Mouse (Mus musculus): ENCODE results near the gene Aim2. TPM values are rescaled to one million over a fixed set of nuclear protein-coding genes. Genes with fewer than 3 reads are reported as not detected.

The Aim2 gene
- polyA plus RNA-seq, 1 experiment from 2014 or later = 4.0 TPM

Other genes starting within 250 kb of the Aim2 start
- gene Olfr1408, start 213.5 kb upstream of the Aim2 start, polyA plus RNA-seq (2016; fragmentation: Nextera tagmentation; extraction: Ambion mirVana) = not detected in 2 replicates
- gene Olfr1406, start 160.2 kb upstream of the Aim2 start, polyA plus RNA-seq (2016; fragmentation: Nextera tagmentation; extraction: Ambion mirVana) = 0.05 TPM in 1 of 2 replicates, not detected in the other
- gene Olfr218, start 153.1 kb upstream of the Aim2 start, polyA plus RNA-seq (2016; fragmentation: Nextera tagmentation; extraction: Ambion mirVana) = not detected in 2 replicates
- not detected in 2 replicates for gene Olfr1404, start 138.5 kb upstream of the Aim2 start, polyA plus RNA-seq (2016; fragmentation: Nextera tagmentation; extraction: Ambion mirVana)
- not detected in 2 replicates for gene Fcer1a, start 123.7 kb upstream of the Aim2 start, polyA plus RNA-seq (2016; fragmentation: Nextera tagmentation; extraction: Ambion mirVana)
- gene Olfr418, start 84.9 kb upstream of the Aim2 start, polyA plus RNA-seq (2016; fragmentation: Nextera tagmentation; extraction: Ambion mirVana) = not detected in 2 replicates
- not detected in 2 replicates for gene Mptx2, start 73.1 kb upstream of the Aim2 start, polyA plus RNA-seq (2016; fragmentation: Nextera tagmentation; extraction: Ambion mirVana)
- 1.8 and 3.1 TPM in 2 replicates for gene Ackr1, start 17.1 kb upstream of the Aim2 start, polyA plus RNA-seq (2016; fragmentation: Nextera tagmentation; extraction: Ambion mirVana)
- 3.3 and 5.2 TPM in 2 replicates for gene Cadm3, start 16.8 kb downstream of the Aim2 start, polyA plus RNA-seq (2016; fragmentation: Nextera tagmentation; extraction: Ambion mirVana)
- gene Ifi206, start 140.2 kb downstream of the Aim2 start, polyA plus RNA-seq (2016; fragmentation: Nextera tagmentation; extraction: Ambion mirVana) = not detected in 2 replicates
- gene Ifi214, start 185.1 kb downstream of the Aim2 start, polyA plus RNA-seq (2016; fragmentation: Nextera tagmentation; extraction: Ambion mirVana) = not detected in 2 replicates
- gene Ifi213, start 248.4 kb downstream of the Aim2 start, polyA plus RNA-seq (2016; fragmentation: Nextera tagmentation; extraction: Ambion mirVana) = not detected in 2 replicates